Mouse (Mus musculus) right cerebral cortex, postnatal 14 days (tissue): ENCODE data around the gene Smg1.

Source experiments
- DNase-seq: peaks from one replicate; pipeline ENCODE4 v3.0.0; 2022

The Smg1 gene

GRCm38 (mm10) chr7:118103462-118104379 is 139.7 kb downstream of the Smg1 start:
- no peak for DNase-seq

DNA sequence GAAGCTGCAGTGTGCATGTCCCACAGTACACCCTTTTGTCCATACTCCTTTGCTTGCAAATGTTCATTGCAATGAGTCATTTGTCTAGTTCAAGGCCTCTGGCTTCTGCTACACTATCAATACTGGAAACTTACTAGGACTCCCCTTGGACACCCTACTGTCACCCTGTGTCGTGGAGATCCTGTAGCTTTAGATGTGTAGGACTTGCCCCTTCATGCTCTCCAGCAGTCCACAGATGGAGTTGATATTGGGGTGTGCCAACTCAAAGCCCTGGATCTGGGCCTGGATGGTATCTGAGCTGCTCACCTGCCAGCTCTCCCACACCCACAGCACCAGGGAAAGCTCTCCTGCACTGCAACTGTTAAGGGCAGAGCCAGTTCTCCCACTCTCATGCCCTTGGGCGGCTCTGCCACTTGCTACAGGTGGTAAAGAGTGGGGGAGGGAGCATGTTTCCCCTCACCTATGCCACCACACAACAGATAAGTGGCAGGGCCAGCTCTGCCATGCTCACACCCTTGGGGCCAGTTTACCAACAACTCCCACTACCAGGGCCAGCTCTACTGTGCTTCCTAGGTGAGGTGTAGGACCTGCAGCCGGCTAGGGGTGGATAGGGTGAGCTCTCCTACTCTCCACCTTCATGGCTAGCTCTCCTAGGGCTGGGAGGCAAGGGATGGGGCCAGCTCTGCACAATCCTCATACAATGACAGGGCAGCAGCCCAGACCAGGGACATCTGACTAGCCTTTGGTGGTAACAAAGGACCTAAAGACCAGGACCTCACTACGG is 140.6 kb downstream of the Smg1 start:
- DNase-seq = no peak

DNA sequence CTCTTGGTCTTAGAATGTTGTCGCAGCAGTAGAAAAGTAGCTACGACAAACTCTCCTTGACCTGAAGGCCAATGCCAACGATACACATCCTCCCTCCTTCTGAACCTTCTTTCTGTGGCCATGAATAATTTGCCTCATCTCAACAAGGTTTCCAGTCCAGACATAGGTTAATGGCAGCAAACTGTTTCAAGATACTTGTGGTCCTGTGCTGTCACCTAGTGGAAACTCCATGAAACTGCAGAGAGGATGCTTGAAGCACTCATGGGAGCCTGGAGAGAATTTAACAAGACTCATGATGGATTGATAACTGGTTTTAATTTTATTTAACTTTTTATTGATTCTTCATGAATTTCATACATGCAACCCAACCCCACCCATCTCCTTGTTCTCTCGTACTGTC is 141.2 kb downstream of the Smg1 start:
- DNase-seq = no peak

GRCm38 (mm10) chr7:118097615-118098014 is 145.9 kb downstream of the Smg1 start:
- no peak for DNase-seq
